Mouse (Mus musculus) kidney, embryonic 14.5 days (tissue): ENCODE results near the gene Spon1. TPM values are rescaled to one million over a fixed set of nuclear protein-coding genes. Genes with fewer than 3 reads are reported as not detected.

Experiments
- ATAC-seq: fragments of 200-750 bp; cut with Nextera tagmentation; 2 replicates; pipeline ENCODE4 v1.8.0; 2017; ENCODE audit warnings: moderate number of reproducible peaks, mild to moderate bottlenecking, moderate TSS enrichment, moderate library complexity; ENCODE audit not compliant: low FRiP score, low TSS enrichment
- H3K27ac ChIP-seq: fragments of 300-500 bp; sonication (generic); 2 replicates; pipeline ENCODE4 v1.5.1; 2014; ENCODE audit warnings: low read depth, mild to moderate bottlenecking, low read length, moderate library complexity, mixed read lengths
- H3K27me3 ChIP-seq: fragments of 300-500 bp; sonication (generic); 2 replicates; pipeline ENCODE4 v1.6.1; 2014; ENCODE audit warnings: mild to moderate bottlenecking, low read length; ENCODE audit not compliant: control insufficient read depth, insufficient read depth
- H3K36me3 ChIP-seq: fragments of 300-500 bp; sonication (generic); 2 replicates; pipeline ENCODE4 v1.6.1; 2014; ENCODE audit warnings: low read length, mixed read lengths; ENCODE audit not compliant: control insufficient read depth, insufficient read depth
- H3K4me1 ChIP-seq: fragments of 300-500 bp; sonication (generic); 2 replicates; pipeline ENCODE4 v1.6.1; 2014; ENCODE audit warnings: low read length, mixed read lengths; ENCODE audit not compliant: control insufficient read depth, insufficient read depth
- H3K4me2 ChIP-seq: fragments of 300-500 bp; sonication (generic); replicated peaks from 2 replicates; pipeline ENCODE4 v1.6.1; 2014; ENCODE audit warnings: low read depth, mild to moderate bottlenecking, low read length
- H3K4me3 ChIP-seq: fragments of 300-500 bp; sonication (generic); 2 replicates; pipeline ENCODE4 v1.5.1; 2014; ENCODE audit warnings: mild to moderate bottlenecking, low read length
- H3K9ac ChIP-seq: fragments of 300-500 bp; sonication (generic); 2 replicates; pipeline ENCODE4 v1.6.1; 2014; ENCODE audit warnings: low read depth, mild to moderate bottlenecking, low read length, moderate library complexity
- H3K9me3 ChIP-seq: fragments of 300-500 bp; sonication (generic); 2 replicates; pipeline ENCODE4 v1.6.1; 2016; ENCODE audit warnings: low read length; ENCODE audit not compliant: control insufficient read depth
- WGBS: fragments of 180-500 bp; shearing (Covaris S2); extraction: QIAGEN DNeasy Blood & Tissue Kit; methylation state at CpG from one replicate; pipeline ENCODE4 v1.1.7; 2014; 5-methylcytosine and 5-hydroxymethylcytosine counted together
- polyA plus RNA-seq: library from polyadenylated mRNA; unstranded; fragments of >200 nt; fragmentation: Nextera tagmentation; extraction: Ambion mirVana; gene quantifications from 2 replicates; pipeline ENCODE4 v1.2.1, GENCODE M21; 2014

Gene Spon1
- polyA plus RNA-seq, 1 experiment from 2014 or later, result 8.5 TPM

DNA sequence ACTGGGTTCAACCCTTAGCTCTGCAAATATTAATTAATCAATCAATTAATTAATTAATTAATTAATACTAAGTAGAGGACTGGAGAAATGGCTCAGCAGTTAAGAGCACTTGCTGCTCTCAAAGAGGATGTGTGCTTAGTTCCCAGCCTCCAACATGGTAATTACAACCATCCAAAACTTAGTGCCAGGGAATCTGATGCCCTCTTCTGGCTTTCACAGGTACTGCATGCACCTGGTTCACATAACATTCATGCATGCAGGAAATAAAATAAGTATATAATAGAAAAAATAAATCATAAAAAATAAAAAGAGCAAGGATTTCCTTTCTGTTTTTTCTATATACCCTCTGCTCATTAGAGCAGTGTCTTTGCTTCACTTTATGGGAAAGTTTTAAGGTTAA is 132.6 kb downstream of the Spon1 start:
- no peaks in the 10 kb centered on the region for H3K27me3 ChIP-seq
- no peaks in the 10 kb centered on the region for H3K9me3 ChIP-seq
- no peak overlapping the region for H3K9ac ChIP-seq
- no peak overlapping the region for H3K27ac ChIP-seq
- H3K4me2 ChIP-seq, result no peak overlapping the region
- H3K4me3 ChIP-seq, result no peak overlapping the region
- H3K4me1 ChIP-seq, result no peaks in the 10 kb centered on the region
- no peak for ATAC-seq
- no peaks in the 10 kb centered on the region for H3K36me3 ChIP-seq

GRCm38 (mm10) chr7:113901511-113901910 is 135.7 kb downstream of the Spon1 start:
- no peaks in the 10 kb centered on the region for H3K4me1 ChIP-seq
- H3K9me3 ChIP-seq, result no peaks in the 10 kb centered on the region
- H3K36me3 ChIP-seq, result no peaks in the 10 kb centered on the region
- H3K27me3 ChIP-seq, result no peaks in the 10 kb centered on the region
- 94% methylated on average over 2 of the region's 2 CpGs for WGBS
- no peak overlapping the region for H3K27ac ChIP-seq
- H3K9ac ChIP-seq, result no peak overlapping the region
- no peak overlapping the region for H3K4me3 ChIP-seq
- no peak for ATAC-seq
- no peak overlapping the region for H3K4me2 ChIP-seq

DNA sequence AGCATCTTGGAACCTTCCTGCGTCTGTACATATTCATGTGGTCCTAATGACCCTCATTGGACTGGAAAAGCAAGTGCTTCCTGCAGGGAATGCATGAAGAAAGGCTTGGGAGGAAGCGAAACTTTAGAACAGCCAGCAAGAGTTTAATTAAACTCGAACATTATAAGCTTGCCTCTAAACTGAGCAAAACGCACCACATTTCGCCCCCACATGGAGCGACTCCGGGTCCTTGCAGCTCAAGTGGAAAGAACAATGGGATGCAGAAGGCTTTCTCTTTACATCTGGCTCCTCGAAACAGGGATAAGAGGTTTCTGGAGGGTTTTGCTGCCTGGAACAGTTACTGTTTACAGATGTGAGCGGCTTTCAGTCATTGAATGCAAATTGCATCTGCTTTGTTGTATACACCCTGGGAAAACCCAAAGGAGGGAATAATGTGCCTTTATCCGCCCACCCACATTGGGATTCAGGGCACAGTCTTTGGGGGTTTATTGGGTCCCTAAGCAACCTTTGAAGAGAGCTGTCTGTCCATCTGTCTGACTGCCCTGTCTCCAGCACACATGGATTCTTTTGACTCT is 136.2 kb downstream of the Spon1 start:
- no peak overlapping the region for H3K27ac ChIP-seq
- H3K27me3 ChIP-seq, result no peaks in the 10 kb centered on the region
- ATAC-seq, result no peak
- no peaks in the 10 kb centered on the region for H3K4me1 ChIP-seq
- no peak overlapping the region for H3K9ac ChIP-seq
- WGBS, result 52% methylated on average over 10 of the region's 10 CpGs
- no peaks in the 10 kb centered on the region for H3K9me3 ChIP-seq
- H3K4me3 ChIP-seq, result no peak overlapping the region
- no peak overlapping the region for H3K4me2 ChIP-seq
- no peaks in the 10 kb centered on the region for H3K36me3 ChIP-seq

DNA sequence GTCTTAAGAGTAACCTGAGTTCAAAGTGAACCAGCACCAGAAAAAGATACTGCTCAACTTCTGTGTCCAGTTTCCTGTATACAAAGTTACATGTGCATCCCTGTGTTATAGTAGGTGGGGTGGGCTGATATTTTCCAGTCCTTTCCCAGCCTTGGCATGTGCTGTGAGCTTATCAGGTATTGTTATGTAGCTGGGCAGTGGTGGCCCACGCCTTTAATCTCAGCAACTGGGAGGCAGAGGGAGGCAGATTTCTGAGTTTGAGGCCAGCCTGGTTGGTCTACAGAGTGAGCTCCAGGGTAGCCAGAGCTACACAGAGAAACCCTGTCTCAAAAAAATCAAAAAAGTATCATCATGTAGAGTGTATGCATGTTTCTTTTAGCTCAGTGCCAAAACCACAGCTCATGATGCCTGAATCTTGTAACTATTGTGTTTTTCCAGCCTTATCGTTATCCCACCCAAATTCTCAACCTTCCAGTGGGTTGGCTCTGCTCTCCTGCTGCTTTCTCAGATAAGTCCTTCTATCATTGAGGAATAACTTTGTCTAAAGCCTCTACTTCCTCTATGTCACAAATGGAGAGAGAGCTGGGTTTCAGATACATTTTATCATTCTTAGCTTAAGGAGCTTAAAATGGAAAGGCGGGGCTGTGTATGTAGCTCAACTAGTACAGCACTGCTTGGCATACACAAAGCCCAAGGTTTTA is 137.5 kb downstream of the Spon1 start:
- no peak overlapping the region for H3K9ac ChIP-seq
- no peaks in the 10 kb centered on the region for H3K9me3 ChIP-seq
- ATAC-seq, result no peak
- H3K27ac ChIP-seq, result no peak overlapping the region
- H3K27me3 ChIP-seq, result no peaks in the 10 kb centered on the region
- H3K4me1 ChIP-seq, result no peaks in the 10 kb centered on the region
- no peak overlapping the region for H3K4me2 ChIP-seq
- 92% methylated on average over 3 of the region's 3 CpGs for WGBS
- no peaks in the 10 kb centered on the region for H3K36me3 ChIP-seq
- no peak overlapping the region for H3K4me3 ChIP-seq

DNA sequence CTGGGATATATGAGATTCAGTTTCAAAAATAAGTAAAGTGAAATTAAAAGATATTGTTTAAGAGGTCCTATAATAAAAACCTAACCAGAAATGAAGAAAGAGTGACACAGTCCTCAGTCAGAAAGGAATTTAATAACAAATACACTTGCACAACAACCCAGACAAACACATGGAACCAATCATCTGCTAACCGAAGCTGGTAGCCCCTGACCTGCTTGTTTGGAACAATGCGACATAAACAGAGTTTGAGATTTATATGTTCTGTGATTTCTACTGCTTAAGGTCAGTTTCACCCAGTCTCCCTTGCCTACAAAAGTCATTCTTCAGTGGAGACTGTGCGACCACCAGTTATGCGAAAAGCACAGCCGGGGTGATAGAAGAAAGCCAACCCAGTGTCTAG is 138.1 kb downstream of the Spon1 start:
- H3K27ac ChIP-seq, result no peak overlapping the region
- no peaks in the 10 kb centered on the region for H3K27me3 ChIP-seq
- ATAC-seq, result no peak
- no peaks in the 10 kb centered on the region for H3K4me1 ChIP-seq
- H3K36me3 ChIP-seq, result no peaks in the 10 kb centered on the region
- H3K9ac ChIP-seq, result no peak overlapping the region
- H3K4me3 ChIP-seq, result no peak overlapping the region
- no peaks in the 10 kb centered on the region for H3K9me3 ChIP-seq
- no peak overlapping the region for H3K4me2 ChIP-seq
- WGBS, result 78% methylated on average over 5 of the region's 5 CpGs

DNA sequence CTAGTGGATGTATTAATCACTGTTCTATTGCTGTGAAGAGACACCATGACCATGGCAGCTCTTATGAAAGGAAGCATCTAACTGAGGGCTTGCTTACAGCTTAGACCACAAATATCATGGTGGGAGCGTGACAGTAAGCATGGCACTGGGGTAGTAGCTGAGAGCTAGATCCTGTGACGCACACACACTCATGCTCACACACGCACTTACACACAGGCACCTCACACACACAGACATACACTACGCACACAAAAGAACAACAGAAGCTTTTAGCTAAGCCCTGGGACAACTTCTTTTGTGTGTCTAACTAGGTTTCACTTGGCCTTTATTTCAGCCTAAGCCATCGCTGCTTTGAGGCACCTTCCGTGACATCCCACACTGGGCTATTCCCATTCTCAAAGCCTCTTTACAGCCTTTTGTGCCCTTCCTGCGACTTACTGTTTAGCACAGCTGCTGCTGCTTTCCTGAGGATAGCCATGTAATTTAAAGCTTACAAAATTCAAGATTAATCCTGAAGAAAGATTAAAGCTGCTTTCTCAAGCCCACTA is 138.6 kb downstream of the Spon1 start:
- Histone ChIP-seq H3K27me3 (no peaks in the 10 kb centered on the region), H3K9ac (no peak overlapping the region), H3K4me1 (no peaks in the 10 kb centered on the region), H3K4me3 (no peak overlapping the region), H3K4me2 (no peak overlapping the region), H3K36me3 (no peaks in the 10 kb centered on the region), H3K27ac (no peak overlapping the region), H3K9me3 (no peaks in the 10 kb centered on the region)
- no peak for ATAC-seq
- 84% methylated on average over 7 of the region's 7 CpGs for WGBS

GRCm38 (mm10) chr7:113909161-113909825 is 143.5 kb downstream of the Spon1 start:
- Histone ChIP-seq H3K4me1 (no peaks in the 10 kb centered on the region), H3K27ac (no peak overlapping the region), H3K27me3 (no peaks in the 10 kb centered on the region), H3K4me2 (no peak overlapping the region), H3K4me3 (no peak overlapping the region), H3K9ac (no peak overlapping the region), H3K36me3 (no peaks in the 10 kb centered on the region), H3K9me3 (no peaks in the 10 kb centered on the region)
- peak; percentile 24; the same call in 1 of the 2 replicates for ATAC-seq
- WGBS, result 25% methylated on average over 12 of the region's 12 CpGs

- WGBS, result 79% methylated on average over 7 of the region's 7 CpGs
Observed at GRCm38 (mm10) chr7:113910856-113911255, 145.1 kb downstream of the Spon1 start.

DNA sequence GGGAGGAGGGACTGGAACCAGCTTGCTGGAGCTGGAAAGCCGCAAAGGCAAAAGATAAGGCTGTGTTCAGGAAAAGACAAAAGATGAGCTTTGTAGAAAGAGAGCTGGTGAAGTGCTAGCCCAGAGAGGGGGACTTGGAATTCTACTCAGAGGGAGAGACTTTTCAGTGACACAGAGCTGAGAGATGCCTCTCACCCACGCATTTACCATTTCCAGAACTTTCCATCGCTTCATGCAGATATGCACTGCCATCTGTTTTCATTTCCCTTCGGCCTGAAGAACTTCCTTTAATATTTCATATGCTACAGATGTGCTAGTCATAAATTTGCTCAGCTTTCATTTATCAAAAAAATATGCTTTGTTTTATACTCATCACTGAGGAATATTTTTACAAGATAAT is 150.1 kb downstream of the Spon1 start:
- ATAC-seq, result no peak
- 69% methylated on average over 4 of the region's 4 CpGs for WGBS

More at GRCm38 (mm10) chr7:113910856-113911255, 145.1 kb downstream of the Spon1 start:
- Histone ChIP-seq H3K9ac (no peak overlapping the region), H3K36me3 (no peaks in the 10 kb centered on the region), H3K27ac (no peak overlapping the region), H3K4me1 (no peaks in the 10 kb centered on the region), H3K4me3 (no peak overlapping the region), H3K4me2 (no peak overlapping the region), H3K27me3 (no peaks in the 10 kb centered on the region), H3K9me3 (no peaks in the 10 kb centered on the region)
- no peak for ATAC-seq

More for the DNA sequence above, 150.1 kb downstream of the Spon1 start:
- no peak overlapping the region for H3K27ac ChIP-seq
- no peak overlapping the region for H3K4me3 ChIP-seq
- no peak overlapping the region for H3K4me2 ChIP-seq
- H3K27me3 ChIP-seq, result no peaks in the 10 kb centered on the region
- no peaks in the 10 kb centered on the region for H3K36me3 ChIP-seq
- no peaks in the 10 kb centered on the region for H3K9me3 ChIP-seq
- no peaks in the 10 kb centered on the region for H3K4me1 ChIP-seq
- no peak overlapping the region for H3K9ac ChIP-seq
